Mouse (Mus musculus) c-Kit-negative CD71-positive TER-119-positive erythroid progenitor cells, embryonic 14.5 days (primary cell): ENCODE data around the gene Olfr549.

ENCODE experiments used
- DNase-seq: peaks from one replicate; pipeline ENCODE4 v3.0.0-alpha.2; 2013; ENCODE audit warnings: low read depth, low spot score

Gene Olfr549

GRCm38 (mm10) chr7:102591786-102592185, 42.1 kb downstream of the Olfr549 start, which contains the start of gene Olfr551:
Gene Olfr551 (minus strand): TSS chr7:102591886.
- DNase-seq, result no peak

GRCm38 (mm10) chr7:102597378-102598031, 47.8 kb downstream of the Olfr549 start, which contains the start of gene Olfr552:
Gene Olfr552 (plus strand): TSS chr7:102597770.
- DNase-seq, result no peak
